Mouse (Mus musculus): Measurements from ENCODE around the gene Olig1.

DNA sequence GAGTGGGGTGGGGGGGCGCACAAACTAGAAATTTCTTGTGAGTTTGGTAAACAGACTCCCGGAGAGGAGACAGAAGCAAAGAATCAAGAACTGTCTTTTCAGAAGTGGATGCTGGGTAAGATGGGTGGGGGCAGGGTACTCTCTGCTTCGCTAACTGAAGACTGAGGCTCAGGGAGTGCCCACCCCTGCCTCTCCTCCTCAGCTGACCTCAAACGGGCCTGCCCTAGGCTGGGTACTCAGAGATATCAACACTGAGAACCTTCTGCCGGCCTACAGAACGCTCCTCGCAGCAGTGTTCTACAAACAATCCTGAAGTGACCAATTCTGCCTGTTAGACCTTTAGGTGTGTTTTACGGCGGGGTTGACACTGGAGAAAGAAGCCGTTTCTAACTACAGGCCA is 50.6 kb downstream of the Olig1 start:
- TF ChIP-seq CTCF (IDR thresholded peaks at IDR 0.05 in 2 of 3, conservative IDR thresholded peaks at IDR 0.05 in 1 of 3; ENCODE audit: control insufficient read depth in 1 of 3, insufficient read depth in 1 of 3, low read depth in 2 of 3, low read length in 3 of 3, poor library complexity in 1 of 3, severe bottlenecking in 1 of 3) (no peak), ELF1 (IDR thresholded peaks at IDR 0.05; ENCODE audit: low read depth, low read length) (no peak), GATA1 (IDR thresholded peaks at IDR 0.05; ENCODE audit: low read depth, low read length) (no peak), USF1 (IDR thresholded peaks at IDR 0.05; ENCODE audit: low read depth, low read length) (no peak), POLR2A (IDR thresholded peaks at IDR 0.05; ENCODE audit: control insufficient read depth in 1 of 2, insufficient read depth in 1 of 2, low read depth in 1 of 2, low read length in 2 of 2, poor library complexity in 1 of 2) (no peak)

Measured in MEL (cell line).